Mouse (Mus musculus): ENCODE data around the gene Olfr1447.

Olfr1447 gene

DNA sequence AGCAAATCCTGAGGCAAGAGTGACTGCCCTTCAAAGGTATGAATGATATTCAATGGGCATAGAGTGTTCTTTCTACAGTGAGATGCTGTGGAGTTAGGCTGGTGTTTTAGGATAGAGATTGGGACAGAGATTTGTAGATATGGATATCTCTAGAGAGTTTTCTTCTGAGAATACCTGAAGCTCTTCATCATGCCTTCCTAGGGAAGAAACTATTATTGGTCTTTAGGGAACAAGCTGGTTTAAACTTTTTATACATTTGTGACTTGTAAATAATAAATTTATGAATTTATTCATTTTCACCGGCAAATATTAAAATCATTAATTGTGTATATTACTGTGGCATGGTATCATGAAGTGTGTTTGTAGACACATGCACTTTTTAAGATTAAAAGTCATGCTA lies at the start of gene Olfr1447:
Gene Olfr1447 (minus strand): TSS at position 101 of the 400 bp plus-strand sequence.
- no peak for DNase-seq

DNA sequence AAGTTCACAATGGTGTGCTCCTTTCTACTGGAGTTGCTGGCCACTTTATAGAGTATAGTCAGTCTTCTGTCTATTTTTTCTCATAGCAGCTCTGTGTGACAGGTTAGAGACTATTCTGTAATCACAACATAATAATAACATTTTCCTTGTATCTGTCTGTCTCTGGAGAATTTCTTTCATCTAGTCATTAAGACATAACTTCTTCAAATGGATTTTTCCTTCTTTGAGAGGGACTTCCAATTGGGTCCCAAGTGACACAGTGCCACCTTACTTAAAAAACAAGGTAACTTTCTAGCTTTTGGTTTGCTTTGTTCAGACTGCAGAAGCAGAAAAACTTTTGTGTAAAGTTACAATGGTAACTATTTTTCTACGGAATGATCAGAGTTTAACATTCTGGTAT lies 46.4 kb upstream of the Olfr1447 start, which contains the start of gene Olfr1450:
Gene Olfr1450 (plus strand): TSS at position 301 of the 400 bp plus-strand sequence.
- no peak for DNase-seq

DNA sequence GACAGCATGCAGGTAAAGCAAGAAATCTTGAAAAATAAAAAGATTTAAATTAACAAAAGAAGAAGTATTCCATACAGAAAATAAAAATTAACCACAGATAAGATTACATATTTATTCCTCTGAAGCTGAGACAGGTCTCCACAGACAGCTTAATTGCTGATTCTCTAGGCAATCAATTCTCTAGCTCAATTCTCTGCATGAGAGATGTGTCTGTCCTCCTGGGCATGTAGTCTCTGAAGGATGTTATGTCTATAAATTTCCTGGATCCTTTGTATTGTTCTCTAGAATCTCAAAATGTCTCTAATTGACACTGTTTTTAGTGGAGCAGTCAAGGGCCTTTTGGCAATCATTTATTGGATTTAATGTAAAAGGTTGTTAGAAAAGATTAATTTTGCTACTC lies 27.0 kb upstream of the Olfr1447 start, which contains the start of gene Olfr1449:
Gene Olfr1449 (plus strand): TSS at position 301 of the 400 bp plus-strand sequence.
- no peak for DNase-seq

DNA sequence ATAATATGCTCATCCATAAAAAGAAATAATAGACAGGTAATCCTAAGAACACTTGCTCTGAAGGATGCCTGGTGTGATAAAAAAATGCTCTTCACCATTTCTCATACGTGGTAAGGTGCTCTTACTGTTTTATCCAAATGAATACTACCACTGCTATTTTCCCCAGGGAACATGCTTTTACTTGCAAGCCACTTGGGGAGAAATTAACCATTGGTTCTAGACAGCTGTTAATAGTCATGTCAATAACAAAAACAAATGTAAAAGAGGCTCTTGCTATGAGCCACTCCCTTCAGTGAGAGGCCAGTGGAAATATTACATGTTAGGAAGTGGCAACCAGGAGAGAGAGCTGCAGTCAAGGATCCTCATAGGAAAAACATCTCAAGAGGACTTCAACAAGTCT lies 20.8 kb upstream of the Olfr1447 start, which contains the start of gene Olfr1448:
Gene Olfr1448 (minus strand): TSS at position 101 of the 400 bp plus-strand sequence.
- DNase-seq = no peak

DNA sequence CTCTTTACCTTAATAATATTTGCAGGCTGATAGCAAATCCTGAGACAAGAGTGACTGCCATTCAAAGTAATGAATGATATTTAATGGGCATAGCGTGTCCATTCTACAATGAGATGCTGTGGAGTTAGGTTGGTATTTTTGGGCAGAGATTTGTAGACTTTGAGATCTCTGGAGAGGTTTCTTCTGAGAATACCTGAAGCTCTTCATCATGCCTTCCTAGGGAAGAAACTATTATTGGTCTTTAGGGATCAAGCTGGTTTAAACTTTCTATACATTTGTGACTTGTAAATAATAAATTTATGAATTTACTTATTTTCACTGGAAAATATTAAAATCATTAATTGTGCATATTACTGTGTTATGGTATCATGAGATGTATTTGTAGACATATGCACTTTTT lies 10.1 kb downstream of the Olfr1447 start, which contains the start of gene Olfr1446:
Gene Olfr1446 (minus strand): TSS at position 101 of the 400 bp plus-strand sequence.
- DNase-seq = no peak

DNA sequence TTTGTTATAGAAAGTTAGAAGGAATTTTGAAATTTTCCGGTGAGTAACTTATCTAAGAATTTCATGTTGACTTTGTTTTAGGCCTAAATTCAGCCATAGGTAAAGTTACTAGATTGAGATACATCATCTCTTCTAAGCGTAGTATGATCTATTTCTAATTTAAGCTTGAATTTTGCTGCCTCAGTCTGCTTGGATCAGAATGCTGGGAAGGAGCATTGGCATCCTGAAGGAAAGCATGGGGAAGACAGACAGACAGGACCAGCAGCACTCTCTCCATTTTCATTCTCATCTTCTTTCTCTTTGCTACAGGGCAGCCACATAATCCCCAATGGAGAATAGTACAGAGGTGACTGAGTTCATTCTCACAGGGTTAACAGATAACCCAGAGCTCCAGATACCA lies 20.0 kb downstream of the Olfr1447 start, which contains the start of gene Olfr1445:
Gene Olfr1445 (plus strand): TSS at position 301 of the 400 bp plus-strand sequence.
- DNase-seq = no peak

DNA sequence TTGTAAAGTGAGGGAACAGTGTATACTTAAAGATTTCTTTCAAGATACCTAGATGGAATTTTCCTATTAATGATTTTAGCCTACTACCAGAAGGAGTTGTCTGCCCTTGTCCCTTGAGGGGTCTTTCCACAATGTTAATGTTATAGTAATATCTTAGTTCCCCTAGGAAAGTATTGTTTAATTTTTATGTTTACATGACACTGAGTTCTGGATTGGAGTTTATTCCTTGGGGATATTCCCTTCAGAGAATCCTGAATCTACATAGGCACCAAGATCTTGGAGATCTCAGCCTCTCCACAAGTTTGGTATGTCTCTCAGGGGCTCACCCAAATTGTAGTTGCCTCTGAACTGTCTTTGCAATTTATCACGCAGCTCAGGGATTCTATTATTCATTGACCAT lies 46.6 kb downstream of the Olfr1447 start, which contains the start of gene Olfr1444:
Gene Olfr1444 (plus strand): TSS at position 301 of the 400 bp plus-strand sequence.
- no peak for DNase-seq
